Mouse (Mus musculus) forebrain, embryonic 15.5 days (tissue): ENCODE results near the gene Ramp1. TPM values are rescaled to one million over a fixed set of nuclear protein-coding genes. Genes with fewer than 3 reads are reported as not detected.

Experiments
- ATAC-seq: fragments of 200-750 bp; cut with Nextera tagmentation; replicated peaks from 2 replicates; pipeline ENCODE4 v1.8.0; 2017; ENCODE audit warnings: mild to moderate bottlenecking, moderate TSS enrichment, moderate library complexity
- H3K27ac ChIP-seq: fragments of 300-500 bp; sonication (generic); replicated peaks from 2 replicates; pipeline ENCODE4 v1.5.1; 2015; ENCODE audit warnings: mild to moderate bottlenecking, inconsistent platforms
- H3K27me3 ChIP-seq: fragments of 300-500 bp; sonication (generic); 2 replicates; pipeline ENCODE4 v1.6.1; 2015; ENCODE audit warnings: inconsistent platforms
- H3K36me3 ChIP-seq: fragments of 300-500 bp; sonication (generic); 2 replicates; pipeline ENCODE4 v1.6.1; 2015; ENCODE audit warnings: mild to moderate bottlenecking, inconsistent platforms
- H3K4me1 ChIP-seq: fragments of 300-500 bp; sonication (generic); 2 replicates; pipeline ENCODE4 v1.6.1; 2015; ENCODE audit warnings: inconsistent platforms
- H3K4me2 ChIP-seq: fragments of 300-500 bp; sonication (generic); replicated peaks from 2 replicates; pipeline ENCODE4 v1.6.1; 2015; ENCODE audit warnings: mild to moderate bottlenecking, inconsistent platforms
- H3K4me3 ChIP-seq: fragments of 300-500 bp; sonication (generic); 2 replicates; pipeline ENCODE4 v1.5.1; 2015; ENCODE audit warnings: mild to moderate bottlenecking, inconsistent platforms
- H3K9ac ChIP-seq: fragments of 300-500 bp; sonication (generic); replicated peaks from 2 replicates; pipeline ENCODE4 v1.6.1; 2015; ENCODE audit warnings: mild to moderate bottlenecking, inconsistent platforms
- H3K9me3 ChIP-seq: fragments of 300-500 bp; sonication (generic); 2 replicates; pipeline ENCODE4 v1.6.1; 2016; ENCODE audit warnings: inconsistent platforms
- WGBS: fragments of 180-500 bp; shearing (Covaris S2); methylation state at CpG from one replicate; pipeline ENCODE4 v1.1.7; 2015; ENCODE audit warnings: mixed read lengths; 5-methylcytosine and 5-hydroxymethylcytosine counted together
- polyA plus RNA-seq: library from polyadenylated mRNA; unstranded; fragments of >200 nt; fragmentation: Nextera tagmentation; extraction: Ambion mirVana; gene quantifications from 2 replicates; pipeline ENCODE4 v1.2.1, GENCODE M21; 2015

The Ramp1 gene
- polyA plus RNA-seq, 1 experiment from 2014 or later = 3.3 TPM

DNA sequence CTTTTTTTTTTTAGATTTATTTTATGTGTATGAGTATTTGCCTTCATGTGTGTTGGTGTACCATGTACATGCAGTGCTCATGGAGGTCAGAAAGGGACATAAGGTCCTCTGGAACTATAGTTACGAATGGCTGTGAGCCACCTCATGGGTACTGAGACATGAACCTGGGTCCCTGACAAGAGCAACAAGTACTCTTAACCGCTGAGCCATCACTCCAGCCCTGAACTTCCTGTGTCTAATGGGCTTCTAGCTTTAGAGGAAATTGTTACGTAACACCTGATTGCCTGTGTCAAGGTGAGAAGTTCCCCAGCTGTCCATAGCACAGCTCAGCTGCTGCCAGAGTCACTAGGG lies 40.7 kb downstream of the Ramp1 start:
- WGBS = 90% methylated on average over 3 of the region's 3 CpGs

GRCm38 (mm10) chr1:91226562-91226961 lies 46.9 kb downstream of the Ramp1 start:
- Histone ChIP-seq H3K27me3 (no peaks in the 10 kb centered on the region), H3K36me3 (no peaks in the 10 kb centered on the region), H3K4me1 (no peaks in the 10 kb centered on the region), H3K27ac (no peak overlapping the region), H3K4me2 (no peak overlapping the region), H3K9ac (no peak overlapping the region), H3K4me3 (no peak overlapping the region), H3K9me3 (no peaks in the 10 kb centered on the region)
- 75% methylated on average over 4 of the region's 4 CpGs for WGBS
- no peak for ATAC-seq

More for the DNA sequence above, 40.7 kb downstream of the Ramp1 start:
- Histone ChIP-seq H3K4me1 (no peaks in the 10 kb centered on the region), H3K27me3 (no peaks in the 10 kb centered on the region), H3K27ac (no peak overlapping the region), H3K9ac (no peak overlapping the region), H3K4me3 (no peak overlapping the region), H3K36me3 (no peaks in the 10 kb centered on the region), H3K9me3 (no peaks in the 10 kb centered on the region), H3K4me2 (no peak overlapping the region)
- no peak for ATAC-seq

- no peaks in the 10 kb centered on the region for H3K9me3 ChIP-seq
- ATAC-seq = no peak
- H3K36me3 ChIP-seq = no peaks in the 10 kb centered on the region
- 68% methylated on average over 15 of the region's 15 CpGs for WGBS
- no peak overlapping the region for H3K4me3 ChIP-seq
- no peak overlapping the region for H3K9ac ChIP-seq
- no peaks in the 10 kb centered on the region for H3K4me1 ChIP-seq
- no peaks in the 10 kb centered on the region for H3K27me3 ChIP-seq
- H3K27ac ChIP-seq = no peak overlapping the region
- no peak overlapping the region for H3K4me2 ChIP-seq
Measured at GRCm38 (mm10) chr1:91227381-91228054, 47.9 kb downstream of the Ramp1 start.

GRCm38 (mm10) chr1:91231142-91231541 lies 51.5 kb downstream of the Ramp1 start:
- Histone ChIP-seq H3K4me2 (no peak overlapping the region), H3K27ac (no peak overlapping the region), H3K9me3 (no peaks in the 10 kb centered on the region), H3K9ac (no peak overlapping the region), H3K36me3 (no peaks in the 10 kb centered on the region), H3K4me3 (no peak overlapping the region), H3K27me3 (no peaks in the 10 kb centered on the region), H3K4me1 (no peaks in the 10 kb centered on the region)
- ATAC-seq = no peak
- WGBS = 63% methylated on average over 6 of the region's 6 CpGs

GRCm38 (mm10) chr1:91231896-91232295 lies 52.3 kb downstream of the Ramp1 start:
- Histone ChIP-seq H3K4me3 (no peak overlapping the region), H3K36me3 (no peaks in the 10 kb centered on the region), H3K27ac (no peak overlapping the region), H3K4me1 (no peaks in the 10 kb centered on the region), H3K9me3 (no peaks in the 10 kb centered on the region), H3K9ac (no peak overlapping the region), H3K4me2 (no peak overlapping the region), H3K27me3 (no peaks in the 10 kb centered on the region)
- WGBS = 45% methylated on average over 5 of the region's 5 CpGs
- no peak for ATAC-seq

DNA sequence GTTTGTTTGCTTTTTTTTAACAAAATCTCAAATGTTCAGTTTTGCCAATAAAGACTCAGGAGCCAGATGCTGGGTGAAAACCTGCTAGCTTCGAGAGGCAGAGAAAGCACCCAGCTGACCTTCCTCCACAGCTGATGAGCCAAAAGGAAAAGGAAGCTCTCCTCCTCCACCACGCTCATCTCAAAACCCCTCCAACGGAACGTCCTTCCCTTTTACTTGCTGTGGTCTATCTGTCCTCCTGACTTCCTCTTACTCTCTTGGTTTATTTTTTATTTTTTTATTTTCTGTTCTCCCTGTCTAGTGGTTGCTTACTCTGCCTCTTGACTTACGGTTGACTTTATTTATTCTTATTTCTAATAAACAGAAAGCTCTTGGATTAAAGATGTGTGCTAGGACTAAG lies 55.8 kb downstream of the Ramp1 start:
- no peaks in the 10 kb centered on the region for H3K4me1 ChIP-seq
- H3K36me3 ChIP-seq = no peaks in the 10 kb centered on the region
- WGBS = 85% methylated on average over 5 of the region's 5 CpGs
- no peaks in the 10 kb centered on the region for H3K9me3 ChIP-seq
- H3K9ac ChIP-seq = no peak overlapping the region
- no peaks in the 10 kb centered on the region for H3K27me3 ChIP-seq
- ATAC-seq = no peak
- H3K27ac ChIP-seq = no peak overlapping the region
- no peak overlapping the region for H3K4me2 ChIP-seq
- no peak overlapping the region for H3K4me3 ChIP-seq

- Histone ChIP-seq H3K36me3 (no peaks in the 10 kb centered on the region), H3K4me3 (no peak overlapping the region), H3K9me3 (no peaks in the 10 kb centered on the region), H3K9ac (no peak overlapping the region), H3K4me1 (no peaks in the 10 kb centered on the region), H3K27ac (no peak overlapping the region), H3K27me3 (no peaks in the 10 kb centered on the region), H3K4me2 (no peak overlapping the region)
- ATAC-seq = no peak
- 82% methylated on average over 6 of the region's 6 CpGs for WGBS
Measured at GRCm38 (mm10) chr1:91237676-91238075, 58.1 kb downstream of the Ramp1 start.

DNA sequence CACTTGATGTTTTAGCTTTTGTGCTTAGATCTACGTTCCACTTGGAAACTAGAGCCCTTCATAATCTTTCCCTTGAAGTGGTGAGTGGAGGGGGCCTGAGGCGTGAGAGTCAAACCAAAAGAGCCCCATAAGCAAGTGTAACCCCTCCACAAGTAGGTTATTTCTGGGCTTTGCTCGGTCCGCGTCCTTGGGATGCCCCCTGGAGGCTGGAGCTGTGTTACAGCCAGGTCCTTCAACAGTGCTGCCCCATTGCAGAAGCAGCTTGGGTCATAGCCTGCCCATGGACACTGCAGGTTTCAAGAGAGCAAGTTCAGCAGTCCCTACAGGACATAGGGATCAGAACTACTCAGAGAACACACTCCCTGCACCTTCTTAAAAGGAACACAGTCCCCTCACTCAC lies 59.5 kb downstream of the Ramp1 start:
- ATAC-seq = no peak

DNA sequence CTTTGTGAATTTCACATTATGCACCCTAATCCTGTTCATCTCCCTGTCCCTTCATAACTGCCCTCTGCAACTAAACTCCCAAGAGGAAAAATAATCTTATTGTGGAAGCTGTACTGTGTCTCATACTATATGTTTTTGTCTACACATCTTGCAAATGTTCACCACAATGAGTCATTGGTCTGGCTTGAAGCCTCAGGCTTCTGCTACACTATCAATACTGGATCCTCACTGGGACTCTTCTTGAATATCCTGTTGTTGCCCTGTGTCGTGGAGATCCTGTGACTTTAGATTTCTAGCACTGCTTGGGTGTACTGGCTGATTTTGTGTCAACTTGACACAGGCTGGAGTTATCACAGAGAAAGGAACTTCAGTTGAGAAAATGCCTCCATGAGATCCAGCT lies 60.2 kb downstream of the Ramp1 start:
- 67% methylated on average over 1 of the region's 1 CpGs for WGBS
- H3K27me3 ChIP-seq = no peaks in the 10 kb centered on the region
- no peak overlapping the region for H3K9ac ChIP-seq
- H3K9me3 ChIP-seq = no peaks in the 10 kb centered on the region
- H3K4me1 ChIP-seq = no peaks in the 10 kb centered on the region
- no peak overlapping the region for H3K4me3 ChIP-seq
- H3K36me3 ChIP-seq = no peaks in the 10 kb centered on the region
- H3K4me2 ChIP-seq = no peak overlapping the region
- ATAC-seq = no peak
- H3K27ac ChIP-seq = no peak overlapping the region

More for the DNA sequence above, 59.5 kb downstream of the Ramp1 start:
- no peak overlapping the region for H3K27ac ChIP-seq
- H3K36me3 ChIP-seq = no peaks in the 10 kb centered on the region
- no peak overlapping the region for H3K4me3 ChIP-seq
- H3K27me3 ChIP-seq = no peaks in the 10 kb centered on the region
- H3K9ac ChIP-seq = no peak overlapping the region
- H3K4me2 ChIP-seq = no peak overlapping the region
- no peaks in the 10 kb centered on the region for H3K9me3 ChIP-seq
- WGBS = 20% methylated on average over 5 of the region's 5 CpGs
- no peaks in the 10 kb centered on the region for H3K4me1 ChIP-seq

DNA sequence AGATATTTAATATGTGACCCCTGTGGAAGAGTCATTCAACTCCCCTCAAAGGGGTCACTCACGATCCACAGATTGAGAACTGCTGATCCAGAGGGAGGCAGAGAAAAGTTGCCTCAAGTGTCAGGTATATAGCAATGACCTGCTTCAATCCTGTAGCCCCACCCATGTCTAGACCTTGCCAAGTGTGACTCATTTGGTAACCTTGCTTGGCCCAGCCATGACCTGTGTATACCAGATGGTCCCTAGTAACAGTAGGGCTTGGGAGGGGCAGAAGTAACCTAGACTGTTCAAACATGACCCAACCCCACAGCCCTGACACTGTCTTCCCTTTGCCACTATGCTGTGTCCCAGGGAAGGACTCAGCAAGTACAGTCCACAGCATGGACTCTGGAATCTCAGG lies 61.1 kb downstream of the Ramp1 start:
- 85% methylated on average over 1 of the region's 1 CpGs for WGBS
- H3K4me2 ChIP-seq = no peak overlapping the region
- H3K36me3 ChIP-seq = no peaks in the 10 kb centered on the region
- no peaks in the 10 kb centered on the region for H3K4me1 ChIP-seq
- no peak overlapping the region for H3K4me3 ChIP-seq
- no peak overlapping the region for H3K27ac ChIP-seq
- H3K9ac ChIP-seq = no peak overlapping the region
- H3K9me3 ChIP-seq = no peaks in the 10 kb centered on the region
- no peaks in the 10 kb centered on the region for H3K27me3 ChIP-seq
- no peak for ATAC-seq

DNA sequence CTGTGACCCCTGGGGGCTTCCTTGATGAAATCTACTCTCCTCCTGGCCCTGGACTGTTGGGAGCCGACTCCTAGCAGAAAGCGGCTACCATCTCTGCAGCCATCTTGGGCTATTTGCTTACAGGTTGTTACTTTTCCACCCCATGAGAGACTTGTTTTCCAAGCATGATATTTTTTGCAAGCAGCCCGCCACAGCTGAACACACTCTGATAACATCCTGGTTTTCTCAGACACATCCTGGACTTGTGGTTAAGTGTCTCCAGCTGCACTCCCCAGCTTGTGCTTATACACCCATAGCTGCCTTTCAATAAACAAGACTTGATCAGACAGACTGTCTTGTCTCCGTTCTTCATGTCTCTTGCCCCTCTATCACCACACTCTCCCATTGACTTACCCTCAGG lies 61.6 kb downstream of the Ramp1 start:
- H3K27me3 ChIP-seq = no peaks in the 10 kb centered on the region
- no peak for ATAC-seq
- H3K4me1 ChIP-seq = no peaks in the 10 kb centered on the region
- no peak overlapping the region for H3K9ac ChIP-seq
- no peaks in the 10 kb centered on the region for H3K9me3 ChIP-seq
- H3K27ac ChIP-seq = no peak overlapping the region
- H3K36me3 ChIP-seq = no peaks in the 10 kb centered on the region
- H3K4me2 ChIP-seq = no peak overlapping the region
- H3K4me3 ChIP-seq = no peak overlapping the region
- WGBS = 83% methylated on average over 4 of the region's 4 CpGs

DNA sequence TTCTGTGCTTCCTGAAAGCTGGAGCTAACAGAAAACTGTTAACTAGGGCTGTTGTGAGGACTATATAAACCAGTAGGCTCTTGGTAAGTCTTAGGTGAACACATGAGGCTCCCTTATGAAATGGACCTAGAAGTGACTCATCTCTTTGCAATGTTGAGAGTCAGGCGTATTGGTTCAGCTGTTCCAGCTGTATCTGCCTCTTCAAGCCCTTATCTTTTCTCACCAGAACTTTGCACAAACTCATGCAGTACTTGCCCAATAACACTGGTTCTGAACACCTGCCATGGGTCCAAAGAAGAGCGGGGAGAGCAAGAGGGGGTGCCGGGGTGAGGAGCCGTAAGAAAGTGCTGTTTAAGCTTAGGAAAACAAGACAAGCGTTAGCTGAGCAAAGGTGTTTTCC lies 68.6 kb downstream of the Ramp1 start:
- 94% methylated on average over 5 of the region's 5 CpGs for WGBS

DNA sequence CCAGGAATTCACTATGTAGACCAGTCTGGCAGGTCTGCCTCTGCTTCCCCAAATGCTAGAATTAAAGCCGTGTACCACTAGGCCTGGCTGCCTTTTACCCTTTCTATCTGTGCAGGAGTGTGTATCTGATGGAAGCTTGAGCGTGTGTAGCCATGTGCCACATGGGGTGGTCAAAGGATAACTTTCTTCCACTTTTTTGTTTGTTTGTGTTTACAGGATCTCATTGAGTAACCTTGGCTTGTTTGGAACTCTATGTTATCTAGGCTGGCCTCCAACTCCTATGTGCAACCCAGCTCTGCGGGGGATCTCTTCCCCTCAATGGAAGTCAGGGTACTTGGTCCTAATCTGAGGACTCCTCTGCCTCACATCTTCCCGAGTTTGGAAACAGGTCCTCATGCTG lies 69.3 kb downstream of the Ramp1 start:
- no peak overlapping the region for H3K9ac ChIP-seq
- no peaks in the 10 kb centered on the region for H3K27me3 ChIP-seq
- H3K4me2 ChIP-seq = no peak overlapping the region
- H3K27ac ChIP-seq = no peak overlapping the region
- peaks cover 27% of the 10 kb centered on the region for H3K4me1 ChIP-seq
- ATAC-seq = no peak
- 50% methylated on average over 4 of the region's 4 CpGs for WGBS
- no peaks in the 10 kb centered on the region for H3K9me3 ChIP-seq
- H3K4me3 ChIP-seq = no peak overlapping the region
- no peaks in the 10 kb centered on the region for H3K36me3 ChIP-seq

More for the DNA sequence above, 68.6 kb downstream of the Ramp1 start:
- Histone ChIP-seq H3K4me3 (no peak overlapping the region), H3K36me3 (no peaks in the 10 kb centered on the region), H3K27ac (no peak overlapping the region), H3K9ac (no peak overlapping the region), H3K4me1 (peaks cover 27% of the 10 kb centered on the region), H3K4me2 (no peak overlapping the region), H3K27me3 (no peaks in the 10 kb centered on the region), H3K9me3 (no peaks in the 10 kb centered on the region)
- ATAC-seq = no peak
